Mouse (Mus musculus) stomach, adult 2 months (tissue): ENCODE data around the gene Dennd2a. TPM values are rescaled to one million over a fixed set of nuclear protein-coding genes. Genes with fewer than 3 reads are reported as not detected.

Source experiments
- polyA plus RNA-seq: library from polyadenylated mRNA; depleted of rRNA; stranded (reverse); fragments of >200 nt; gene quantifications from 2 replicates; pipeline ENCODE4 v1.2.3, GENCODE M21; 2012; rRNA removed

Dennd2a gene
- 2.4 and 2.8 TPM in 2 replicates for polyA plus RNA-seq

GRCm38 (mm10) chr6:39557723-39558261 is at the start of gene Dennd2a:
Dennd2a (minus strand) TSS chr6:39557867.

GRCm38 (mm10) chr6:39592401-39593214 is 34.9 kb upstream of the Dennd2a start, which contains the start of gene Ndufb2:
Ndufb2 (plus strand) TSS chr6:39592574.

GRCm38 (mm10) chr6:39585517-39585916 is 27.9 kb upstream of the Dennd2a start, which contains the start of gene Gm42420:
Gm42420 (plus strand) TSS chr6:39585753.

GRCm38 (mm10) chr6:39573791-39574554 is 16.3 kb upstream of the Dennd2a start, which contains the start of gene Adck2:
Adck2 (plus strand) TSS chr6:39573873.

GRCm38 (mm10) chr6:39419851-39420721 is 137.6 kb downstream of the Dennd2a start, which contains the start of gene Mkrn1:
Mkrn1 (minus strand) TSS chr6:39420462.

Other genes starting within 250 kb of the Dennd2a start
- 5.2 and 5.7 TPM in 2 replicates for gene Slc37a3, start 180.2 kb downstream of the Dennd2a start, polyA plus RNA-seq
- 0.37 and 0.58 TPM in 2 replicates for gene Rab19, start 176.7 kb downstream of the Dennd2a start, polyA plus RNA-seq
- gene Mkrn1, start 137.4 kb downstream of the Dennd2a start, polyA plus RNA-seq = 11.3 and 13.9 TPM in 2 replicates
- 4.2 and 7.6 TPM in 2 replicates for gene Adck2, start 16.0 kb upstream of the Dennd2a start, polyA plus RNA-seq
- not detected in 2 replicates for gene Gm42420, start 27.9 kb upstream of the Dennd2a start, polyA plus RNA-seq
- 401 and 634 TPM in 2 replicates for gene Ndufb2, start 34.7 kb upstream of the Dennd2a start, polyA plus RNA-seq
- 0.76 and 2.5 TPM in 2 replicates for gene Braf, start 167.6 kb upstream of the Dennd2a start, polyA plus RNA-seq